Mouse (Mus musculus): ENCODE measurements around the gene Kcnab2.

GRCm38 (mm10) chr4:152434836-152435235 lies 42.8 kb downstream of the Kcnab2 start:
- TF ChIP-seq CTCF (IDR thresholded peaks at IDR 0.05; ENCODE audit: low read depth, low read length), result peak; percentile 91
- no peak for TF ChIP-seq POLR2A (IDR thresholded peaks at IDR 0.05; ENCODE audit: extremely low read depth, insufficient read depth, low read length)
